Mouse (Mus musculus) hindbrain, embryonic 13.5 days (tissue): ENCODE measurements around the gene Myo10. TPM values are rescaled to one million over a fixed set of nuclear protein-coding genes. Genes with fewer than 3 reads are reported as not detected.
"Not testable (repeated sequence)": the region's sequence is repeated elsewhere in the genome, so short reads cannot be mapped to it uniquely, and the experiment has no call there.

Experiments used
- ATAC-seq: fragments of 200-750 bp; cut with Nextera tagmentation; 2 replicates; pipeline ENCODE4 v1.8.0; 2017; ENCODE audit warnings: moderate TSS enrichment; ENCODE audit not compliant: low FRiP score
- H3K27ac ChIP-seq: fragments of 300-500 bp; sonication (generic); 2 replicates; pipeline ENCODE4 v1.5.1; 2015; ENCODE audit warnings: inconsistent platforms, mild to moderate bottlenecking, moderate library complexity
- H3K27me3 ChIP-seq: fragments of 300-500 bp; sonication (generic); 2 replicates; pipeline ENCODE4 v1.6.1; 2015; ENCODE audit warnings: mild to moderate bottlenecking, inconsistent platforms
- H3K36me3 ChIP-seq: fragments of 300-500 bp; sonication (generic); 2 replicates; pipeline ENCODE4 v1.6.1; 2015; ENCODE audit warnings: mild to moderate bottlenecking, inconsistent platforms
- H3K4me1 ChIP-seq: fragments of 300-500 bp; sonication (generic); replicated peaks from 2 replicates; pipeline ENCODE4 v1.6.1; 2015; ENCODE audit warnings: inconsistent platforms
- H3K4me2 ChIP-seq: fragments of 300-500 bp; sonication (generic); 2 replicates; pipeline ENCODE4 v1.6.1; 2015; ENCODE audit warnings: inconsistent platforms, mild to moderate bottlenecking, moderate library complexity
- H3K4me3 ChIP-seq: fragments of 300-500 bp; sonication (generic); 2 replicates; pipeline ENCODE4 v1.5.1; 2015; ENCODE audit warnings: mild to moderate bottlenecking, inconsistent platforms
- H3K9ac ChIP-seq: fragments of 300-500 bp; sonication (generic); 2 replicates; pipeline ENCODE4 v1.6.1; 2015; ENCODE audit warnings: mild to moderate bottlenecking, inconsistent platforms
- H3K9me3 ChIP-seq: fragments of 300-500 bp; sonication (generic); 2 replicates; pipeline ENCODE4 v1.6.1; 2016; ENCODE audit warnings: inconsistent platforms
- WGBS: fragments of 180-500 bp; shearing (Covaris S2); methylation state at CpG from one replicate; pipeline ENCODE4 v1.1.7; 2015; 5-methylcytosine and 5-hydroxymethylcytosine counted together
- polyA plus RNA-seq: library from polyadenylated mRNA; unstranded; fragments of >200 nt; fragmentation: Nextera tagmentation; extraction: Ambion mirVana; gene quantifications from 2 replicates; pipeline ENCODE4 v1.2.1, GENCODE M21; 2015

The Myo10 gene
- polyA plus RNA-seq, 1 experiment from 2014 or later, result 26.6 TPM

DNA sequence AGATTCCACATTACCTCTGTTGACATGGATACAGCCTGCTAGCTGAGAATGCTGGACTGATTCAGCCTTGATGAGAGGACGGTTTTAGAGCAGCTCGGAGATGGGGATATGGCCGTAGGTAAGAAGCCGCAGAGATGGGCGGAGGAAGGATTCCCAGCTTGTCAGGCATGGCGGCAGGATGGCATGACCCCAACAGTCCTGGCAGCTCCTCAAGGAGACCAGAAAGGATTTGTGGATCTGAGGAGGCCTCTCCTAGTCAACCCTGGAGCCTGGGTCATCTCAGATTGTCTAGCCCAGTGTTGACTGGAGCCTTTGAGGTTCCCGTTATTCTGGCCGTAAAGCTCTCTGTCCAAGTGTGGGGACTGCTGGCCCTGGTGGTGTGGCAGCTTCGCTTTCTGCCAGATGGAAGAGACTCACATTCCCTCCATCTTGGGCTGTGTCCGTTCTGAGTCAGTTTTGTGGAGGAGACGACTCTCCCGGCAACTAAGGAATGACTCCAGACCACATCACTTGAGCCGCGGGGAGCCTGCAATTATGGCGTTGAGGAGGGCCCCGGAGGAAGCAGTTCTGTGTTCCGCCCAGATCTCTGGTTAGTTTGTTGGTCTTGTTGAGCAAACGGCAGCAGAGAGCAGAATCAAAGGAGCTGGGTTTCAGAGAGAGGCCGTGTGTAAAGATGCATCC lies 84.7 kb downstream of the Myo10 start:
- 89% methylated on average over 19 of the region's 19 CpGs for WGBS
- no peak overlapping the region for H3K27ac ChIP-seq
- no peak for ATAC-seq

DNA sequence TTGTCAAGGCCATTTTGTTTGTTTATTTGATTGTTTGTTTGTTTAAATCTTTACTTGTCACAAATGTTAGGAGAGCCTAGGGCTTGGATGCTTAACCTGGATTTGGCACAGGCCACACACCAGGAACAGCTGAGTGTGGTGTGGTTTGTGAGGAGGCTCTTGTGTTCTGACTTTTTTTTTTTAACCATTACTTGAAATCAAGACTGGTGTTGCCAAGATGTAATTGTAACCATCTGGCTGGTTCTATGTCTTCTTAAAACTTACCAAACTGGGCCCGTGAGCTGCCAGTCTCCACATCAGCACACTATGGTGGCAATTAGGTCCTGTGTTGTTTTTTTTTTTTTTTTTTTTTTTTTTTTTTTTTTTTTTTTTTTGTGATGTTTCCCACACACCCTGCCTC lies 85.6 kb downstream of the Myo10 start:
- no peak overlapping the region for H3K27ac ChIP-seq

More for the DNA sequence above, 84.7 kb downstream of the Myo10 start:
- no peak overlapping the region for H3K4me2 ChIP-seq
- H3K36me3 ChIP-seq, result no peaks in the 10 kb centered on the region
- no peaks in the 10 kb centered on the region for H3K9me3 ChIP-seq
- no peaks in the 10 kb centered on the region for H3K4me1 ChIP-seq
- no peaks in the 10 kb centered on the region for H3K27me3 ChIP-seq
- H3K4me3 ChIP-seq, result no peak overlapping the region
- H3K9ac ChIP-seq, result no peak overlapping the region

DNA sequence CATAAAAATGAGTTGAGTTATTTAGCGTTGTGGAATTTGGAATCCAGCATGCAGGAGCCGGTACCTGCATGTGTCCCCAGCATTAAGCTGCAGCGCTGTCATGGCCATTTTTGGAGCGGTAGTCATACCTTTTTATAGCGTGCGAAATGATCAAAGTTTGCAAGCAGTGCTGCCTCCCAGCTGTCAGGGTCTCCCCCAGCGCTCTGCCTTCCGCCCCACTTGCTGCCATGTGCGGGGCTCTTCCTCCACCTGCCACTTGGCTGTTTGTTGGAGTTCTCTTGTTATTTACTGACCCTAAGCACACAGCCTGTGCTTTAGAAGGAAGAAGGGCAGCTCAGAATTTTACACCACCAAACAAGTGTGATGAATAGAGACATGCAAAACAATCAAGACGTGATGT lies 88.6 kb downstream of the Myo10 start:
- no peak for ATAC-seq
- H3K4me1 ChIP-seq, result peaks cover 22% of the 10 kb centered on the region
- WGBS, result 91% methylated on average over 10 of the region's 10 CpGs

More for the DNA sequence above, 85.6 kb downstream of the Myo10 start:
- Histone ChIP-seq H3K9me3 (no peaks in the 10 kb centered on the region), H3K27me3 (0 out of 2 replicates have a peak, but pooled peaks cover 3% of the 10 kb centered on the region), H3K36me3 (no peaks in the 10 kb centered on the region), H3K4me3 (no peak overlapping the region), H3K9ac (no peak overlapping the region), H3K4me2 (no peak overlapping the region), H3K4me1 (no peaks in the 10 kb centered on the region)
- no peak for ATAC-seq
- WGBS, result 75% methylated on average over 1 of the region's 1 CpGs

DNA sequence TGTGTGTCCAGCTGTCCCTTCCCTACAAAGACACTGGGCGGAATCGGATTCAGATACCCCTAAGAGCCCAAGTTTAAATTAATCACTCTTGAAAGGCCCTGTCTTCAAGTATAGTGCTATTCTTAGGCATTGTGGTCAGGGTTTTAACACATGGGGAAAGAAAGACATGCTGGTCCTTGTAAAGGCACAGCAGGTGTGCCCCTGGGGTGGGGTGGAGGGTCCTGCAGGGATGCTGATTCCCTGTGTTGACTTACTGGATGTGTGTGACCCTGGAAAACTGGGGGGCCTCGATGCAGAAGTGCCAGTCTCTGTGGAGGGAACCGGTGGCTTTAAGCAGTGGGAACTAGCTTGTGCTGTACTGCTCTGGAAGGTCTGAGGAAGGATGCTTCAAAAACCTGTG lies 90.6 kb downstream of the Myo10 start:
- Histone ChIP-seq H3K36me3 (no peaks in the 10 kb centered on the region), H3K27me3 (0 out of 2 replicates have a peak, but pooled peaks cover 6% of the 10 kb centered on the region), H3K4me1 (peaks cover 25% of the 10 kb centered on the region), H3K27ac (no peak overlapping the region), H3K4me3 (no peak overlapping the region), H3K4me2 (no peak overlapping the region), H3K9me3 (no peaks in the 10 kb centered on the region), H3K9ac (no peak overlapping the region)
- 50% methylated on average over 4 of the region's 4 CpGs for WGBS
- ATAC-seq, result no peak

More for the DNA sequence above, 88.6 kb downstream of the Myo10 start:
- Histone ChIP-seq H3K27me3 (0 out of 2 replicates have a peak, but pooled peaks cover 6% of the 10 kb centered on the region), H3K9ac (no peak overlapping the region), H3K27ac (no peak overlapping the region), H3K36me3 (no peaks in the 10 kb centered on the region), H3K9me3 (no peaks in the 10 kb centered on the region), H3K4me2 (no peak overlapping the region), H3K4me3 (no peak overlapping the region)

DNA sequence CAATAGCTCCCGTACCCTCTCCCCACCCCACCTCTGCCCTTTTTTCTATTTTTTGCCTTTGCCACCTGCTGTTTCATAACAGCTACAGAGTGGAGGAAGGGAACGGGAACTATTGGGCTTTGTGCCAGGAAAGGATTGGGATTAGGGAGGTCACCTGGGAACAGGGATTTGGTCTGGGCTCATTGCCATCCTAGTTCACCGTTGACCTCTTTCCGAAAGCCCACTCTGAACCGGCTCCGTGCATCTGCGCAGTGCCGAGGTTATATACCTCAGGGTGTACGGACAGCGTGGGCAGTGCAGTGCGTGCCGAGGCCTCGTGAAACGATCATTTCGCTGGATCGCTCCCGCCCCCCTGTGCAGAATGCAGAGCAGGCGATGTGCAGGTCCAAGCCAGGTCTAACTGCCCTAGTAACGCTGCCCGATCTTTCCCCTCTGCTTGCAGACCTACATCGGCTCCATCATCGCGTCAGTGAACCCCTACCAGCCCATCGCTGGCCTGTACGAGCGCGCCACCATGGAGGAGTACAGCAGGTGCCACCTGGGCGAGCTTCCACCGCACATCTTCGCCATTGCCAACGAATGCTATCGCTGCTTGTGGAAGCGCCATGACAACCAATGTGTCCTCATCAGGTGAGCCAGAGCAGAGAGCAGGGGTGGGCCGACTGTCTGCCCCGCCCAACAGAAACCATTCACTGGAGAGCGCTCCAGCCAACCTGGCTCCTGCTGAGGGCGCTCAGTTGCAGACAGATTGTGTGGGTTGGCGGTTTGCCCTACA lies 91.4 kb downstream of the Myo10 start:
- WGBS, result 46% methylated on average over 38 of the region's 38 CpGs
- Histone ChIP-seq H3K27ac (peak overlapping the region; percentile 45), H3K9ac (peak overlapping the region; percentile 55)

DNA sequence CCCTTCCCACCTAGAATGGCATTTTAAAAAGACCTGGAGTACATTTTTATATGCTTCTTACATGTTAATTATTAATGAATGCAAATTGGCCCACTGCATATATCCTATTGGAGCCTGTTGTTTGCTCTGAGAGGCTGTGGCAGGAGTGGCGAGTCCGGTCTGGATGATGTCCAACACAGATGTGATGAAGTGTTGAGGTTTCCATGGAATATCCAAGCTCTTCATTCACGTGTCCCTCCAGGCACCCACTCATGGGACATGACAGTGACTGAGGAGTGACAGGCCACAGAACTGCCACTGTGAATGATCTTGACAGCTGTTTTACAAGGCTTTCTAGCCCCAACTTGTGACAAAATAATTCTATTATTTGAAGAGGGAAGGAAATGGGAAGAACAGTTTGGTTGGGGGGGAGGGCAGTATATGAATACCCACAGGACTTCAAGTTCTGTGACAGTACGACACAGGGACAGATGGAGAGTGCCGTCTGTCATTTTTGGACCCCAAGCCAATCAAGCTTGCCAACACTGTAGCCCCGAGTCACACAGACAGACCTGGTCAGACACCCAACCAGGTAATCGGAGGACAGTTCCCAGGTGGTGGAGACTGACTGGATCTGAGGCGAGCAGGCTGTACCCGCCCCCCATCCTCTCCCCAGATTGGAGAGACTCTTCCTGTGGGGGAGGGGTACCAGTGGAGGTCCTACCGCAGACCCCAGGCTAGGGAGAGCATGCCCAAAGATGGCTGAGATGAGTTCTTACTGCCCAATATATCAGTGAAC lies 93.1 kb downstream of the Myo10 start:
- 0 out of 2 replicates have a peak, but pooled peaks cover 8% of the 10 kb centered on the region for H3K27me3 ChIP-seq
- 0 out of 2 replicates have a peak overlapping the region, but pooled peaks have one; percentile 21 for H3K4me2 ChIP-seq
- H3K9me3 ChIP-seq, result no peaks in the 10 kb centered on the region
- H3K4me1 ChIP-seq, result peaks cover 25% of the 10 kb centered on the region
- H3K36me3 ChIP-seq, result no peaks in the 10 kb centered on the region
- WGBS, result 50% methylated on average over 10 of the region's 10 CpGs
- no peak overlapping the region; the same call in 1 of the 2 replicates for H3K9ac ChIP-seq
- H3K4me3 ChIP-seq, result no peak overlapping the region
- H3K27ac ChIP-seq, result no peak overlapping the region
- peak; percentile 61 for ATAC-seq

More for the DNA sequence above, 91.4 kb downstream of the Myo10 start:
- Histone ChIP-seq H3K9me3 (no peaks in the 10 kb centered on the region), H3K4me2 (peak overlapping the region; percentile 51), H3K4me1 (peaks cover 25% of the 10 kb centered on the region), H3K36me3 (no peaks in the 10 kb centered on the region), H3K27me3 (0 out of 2 replicates have a peak, but pooled peaks cover 6% of the 10 kb centered on the region), H3K4me3 (peak overlapping the region; percentile 33)
- peak; percentile 66 for ATAC-seq

DNA sequence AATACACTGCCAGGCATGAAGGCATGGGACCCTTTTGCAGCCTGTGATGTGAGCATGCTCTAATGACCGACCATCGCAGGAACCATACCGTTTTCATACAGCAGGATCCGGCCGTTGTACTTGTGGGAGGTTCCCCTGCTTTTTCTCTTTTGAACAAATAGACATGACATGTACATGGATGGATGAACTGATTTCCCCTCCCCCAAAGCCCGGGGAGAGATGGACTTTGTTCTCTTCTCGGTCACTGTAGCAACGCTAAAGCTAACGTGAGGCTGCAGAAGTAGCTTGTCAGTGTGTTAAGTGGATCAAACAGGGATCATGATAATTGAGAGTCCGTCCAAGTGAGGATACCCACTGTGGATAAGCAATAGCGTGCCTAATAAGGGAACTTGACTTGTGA lies 93.7 kb downstream of the Myo10 start:
- no peak for ATAC-seq
- 21% methylated on average over 11 of the region's 11 CpGs for WGBS
- Histone ChIP-seq H3K4me3 (no peak overlapping the region), H3K9me3 (no peaks in the 10 kb centered on the region), H3K27me3 (0 out of 2 replicates have a peak, but pooled peaks cover 8% of the 10 kb centered on the region), H3K36me3 (no peaks in the 10 kb centered on the region), H3K9ac (no peak overlapping the region; the same call in 1 of the 2 replicates), H3K27ac (no peak overlapping the region), H3K4me1 (peaks cover 25% of the 10 kb centered on the region), H3K4me2 (0 out of 2 replicates have a peak overlapping the region, but pooled peaks have one; percentile 21)

DNA sequence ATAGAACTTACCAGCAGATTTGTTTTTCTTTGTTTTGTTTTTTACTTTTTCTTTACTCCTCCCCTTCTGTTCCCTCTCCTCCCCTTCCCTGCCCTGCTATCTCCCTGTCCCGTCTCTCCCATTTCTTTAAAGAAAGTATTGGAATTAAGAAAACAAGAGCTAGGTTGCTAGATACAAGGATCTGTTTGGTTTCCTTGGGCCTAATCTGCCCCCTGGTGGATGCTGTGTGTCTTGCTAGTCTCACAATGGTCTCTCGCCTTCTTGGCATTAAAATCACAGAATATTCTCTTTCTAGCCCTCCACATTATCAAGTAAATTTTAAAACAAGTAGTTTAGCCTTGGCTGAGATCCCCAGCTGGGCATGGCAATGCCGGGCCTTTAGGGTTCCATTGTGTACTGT lies 94.7 kb downstream of the Myo10 start:
- Histone ChIP-seq H3K9me3 (no peaks in the 10 kb centered on the region), H3K4me1 (peaks cover 25% of the 10 kb centered on the region), H3K27ac (no peak overlapping the region), H3K4me3 (no peak overlapping the region), H3K4me2 (no peak overlapping the region), H3K9ac (no peak overlapping the region), H3K36me3 (no peaks in the 10 kb centered on the region; the same call in 1 of the 2 replicates), H3K27me3 (0 out of 2 replicates have a peak, but pooled peaks cover 8% of the 10 kb centered on the region)
- ATAC-seq, result no peak
- WGBS, result 34% methylated on average over 3 of the region's 3 CpGs

DNA sequence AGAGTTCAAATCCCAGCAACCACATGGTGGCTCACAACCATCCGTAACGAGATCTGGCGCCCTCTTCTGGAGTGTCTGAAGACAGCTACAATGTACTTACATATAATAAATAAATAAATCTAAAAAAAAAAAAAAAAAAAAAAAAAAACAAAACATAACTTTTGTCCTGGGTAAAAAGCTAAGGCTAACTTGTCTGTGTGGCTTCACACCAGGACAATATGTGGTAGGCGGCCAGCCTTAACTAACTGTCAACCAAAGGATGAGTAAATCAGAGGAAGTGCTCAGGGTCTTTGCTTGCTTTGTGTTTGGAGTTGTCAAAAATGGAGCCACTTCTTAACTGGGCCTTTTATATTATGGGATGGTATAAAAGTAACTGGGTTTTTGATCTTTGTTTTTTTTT lies 95.8 kb downstream of the Myo10 start:
- whole genome bisulfite sequencing, result 95% methylated on average over 1 of the region's 4 CpGs
- not testable (repeated sequence) for H3K9ac ChIP-seq, H3K4me3 ChIP-seq, H3K36me3 ChIP-seq, H3K27ac ChIP-seq, ATAC-seq, H3K27me3 ChIP-seq, H3K4me2 ChIP-seq, H3K9me3 ChIP-seq
- H3K4me1 ChIP-seq, result peaks cover 25% of the 10 kb centered on the region

DNA sequence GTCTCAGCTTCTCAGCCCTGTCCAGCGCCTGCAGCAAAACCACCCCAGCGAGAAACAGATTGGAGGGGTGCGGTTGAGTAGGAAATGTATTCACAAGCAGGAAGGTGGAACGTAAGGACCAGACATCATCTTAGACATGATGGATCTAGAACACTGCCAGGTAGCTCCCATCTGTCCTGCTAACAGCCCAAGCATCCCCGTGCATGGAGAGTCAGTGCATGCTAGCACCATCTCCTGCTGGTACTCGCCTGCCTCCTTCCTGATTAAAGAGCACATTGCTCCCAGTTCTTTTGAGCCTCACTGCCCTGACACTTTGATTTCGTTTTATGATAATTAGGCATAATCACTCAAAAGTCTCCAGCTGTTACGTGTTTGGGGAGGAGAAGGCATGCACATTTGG lies 96.9 kb downstream of the Myo10 start:
- Histone ChIP-seq H3K4me2 (no peak overlapping the region), H3K4me1 (peaks cover 20% of the 10 kb centered on the region), H3K36me3 (no peaks in the 10 kb centered on the region; the same call in 1 of the 2 replicates), H3K9me3 (no peaks in the 10 kb centered on the region), H3K4me3 (no peak overlapping the region), H3K9ac (no peak overlapping the region), H3K27me3 (0 out of 2 replicates have a peak, but pooled peaks cover 2% of the 10 kb centered on the region), H3K27ac (no peak overlapping the region)
- 68% methylated on average over 8 of the region's 8 CpGs for WGBS
- ATAC-seq, result no peak

DNA sequence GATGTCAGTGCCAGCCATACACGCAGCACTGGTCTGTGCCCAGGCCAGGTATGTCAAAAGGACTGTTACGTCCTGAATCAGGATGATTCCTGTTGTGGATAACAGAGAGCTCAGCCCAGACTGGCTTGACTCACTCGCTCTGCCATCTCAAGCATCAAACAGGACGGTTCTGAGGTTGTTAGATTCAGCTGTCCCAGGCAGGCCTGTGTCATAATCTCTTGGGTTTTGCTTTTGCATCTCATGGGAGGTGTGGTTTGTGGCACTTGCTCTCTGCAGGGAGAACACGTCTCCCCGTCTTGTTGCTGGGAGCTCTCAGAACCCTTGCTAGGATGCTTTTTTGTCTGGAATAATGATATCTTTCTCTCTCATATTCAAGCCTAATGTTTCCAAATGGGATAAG lies 97.9 kb downstream of the Myo10 start:
- Histone ChIP-seq H3K4me2 (no peak overlapping the region), H3K9me3 (no peaks in the 10 kb centered on the region), H3K27me3 (0 out of 2 replicates have a peak, but pooled peaks cover 2% of the 10 kb centered on the region), H3K36me3 (no peaks in the 10 kb centered on the region; the same call in 1 of the 2 replicates), H3K27ac (no peak overlapping the region), H3K4me3 (no peak overlapping the region), H3K4me1 (peaks cover 13% of the 10 kb centered on the region), H3K9ac (no peak overlapping the region)
- 90% methylated on average over 6 of the region's 6 CpGs for WGBS
- no peak for ATAC-seq
